Mouse (Mus musculus) left cerebral cortex, postnatal 36 days (tissue): Measurements from ENCODE around the gene 1700007K13Rik. TPM values are rescaled to one million over a fixed set of nuclear protein-coding genes. Genes with fewer than 3 reads are reported as not detected.
"Not testable (repeated sequence)": the region's sequence is repeated elsewhere in the genome, so short reads cannot be mapped to it uniquely, and the experiment has no call there.

ENCODE experiments used
- DNase-seq, 2 experiments: peaks; one replicate each; pipeline ENCODE4 v3.0.0; 2021 to 2022; ENCODE audit warnings: low spot score in 2 of 2, mixed read lengths in 1 of 2
- intact Hi-C: fragments of 180-260 bp; cut with DNase I; formaldehyde crosslinking; loops from one replicate; pipeline ENCODE4 v1.15.1; 2025
- total RNA-seq, 2 experiments: library from RNA; stranded (reverse); gene quantifications; 2 replicates each; pipeline ENCODE4 v1.2.3; 2021

The 1700007K13Rik gene
- total RNA-seq = 1 to 10 TPM; 4.0 to 5.1 TPM

DNA sequence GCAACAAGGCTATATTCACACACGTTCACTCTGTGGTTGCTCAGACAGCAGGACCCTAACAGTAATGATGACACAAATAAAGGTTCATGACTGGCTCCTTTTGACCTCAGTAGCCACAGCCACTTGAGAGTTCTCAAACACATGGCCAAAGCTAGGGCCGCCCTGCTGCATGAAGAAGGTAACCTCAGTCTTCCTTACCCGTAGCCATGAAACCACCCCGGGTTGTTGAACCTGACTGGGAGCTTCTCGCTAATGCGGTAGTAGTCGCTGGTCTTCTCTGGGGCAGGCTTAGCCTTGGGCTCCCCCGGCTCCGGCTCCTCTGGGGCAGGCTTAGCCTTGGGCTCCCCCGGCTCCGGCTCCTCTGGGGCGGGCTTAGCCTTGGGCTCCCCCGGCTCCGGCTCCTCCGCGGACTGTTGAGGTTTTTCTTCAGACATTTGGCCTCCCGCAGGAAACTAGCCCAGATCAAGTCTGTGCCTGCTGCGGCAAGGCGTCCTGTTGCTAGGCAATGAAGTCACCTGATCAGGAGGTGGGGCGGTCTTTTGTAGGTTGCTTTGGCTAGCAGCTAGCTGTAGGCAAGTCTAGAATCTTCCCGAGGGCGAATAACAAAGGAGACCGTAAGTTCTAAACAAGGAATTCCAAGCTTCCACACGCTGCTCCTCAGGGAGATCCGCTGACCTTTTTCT is at the start of gene 1700007K13Rik:
TSS of gene 1700007K13Rik (minus strand) at position 497 of the 683 bp plus-strand sequence.
- intact Hi-C loops = loop anchor here (5.0 kb wide), 1 partner anchor 699 kb away; no protein-coding TSS in a partner anchor
- peak; percentile 72 for DNase-seq

DNA sequence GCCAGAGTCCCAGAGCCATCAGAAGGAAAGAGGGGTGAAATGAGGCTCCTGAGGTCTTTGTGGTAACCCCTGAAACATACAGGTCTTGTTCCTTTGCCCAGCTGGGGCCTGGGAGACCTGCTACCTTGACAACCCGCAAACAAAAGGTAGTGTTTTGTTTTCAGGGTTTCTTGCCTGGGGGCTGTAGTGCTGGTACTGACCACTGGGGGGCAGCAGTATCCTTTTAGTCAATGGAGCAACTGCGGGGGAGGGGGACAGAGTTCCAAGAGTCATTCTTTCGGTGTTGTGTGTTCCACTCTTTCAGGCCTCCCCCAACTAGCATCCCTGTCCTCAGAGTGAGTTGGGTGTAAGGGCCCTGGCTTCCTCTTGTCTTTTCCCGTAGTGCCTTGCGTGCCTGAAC is 48.4 kb upstream of the 1700007K13Rik start:
- peak; percentile 70 to 84 for DNase-seq
- intact Hi-C loops = no loop called here

- DNase-seq = peak; percentile 32 to 60
- intact Hi-C loops = no loop called here
Observed at GRCm38 (mm10) chr2:28513431-28514370, 47.6 kb upstream of the 1700007K13Rik start.

- peak in 1 of 2 experiments; percentile 68 for DNase-seq
- intact Hi-C loops = no loop called here
Observed at GRCm38 (mm10) chr2:28512798-28513401, 46.8 kb upstream of the 1700007K13Rik start, which contains the start of gene Ralgds. Ralgds (plus strand) TSS chr2:28513125.

- intact Hi-C loops, DNase-seq: not testable (repeated sequence)
Observed at GRCm38 (mm10) chr2:28511600-28511999, 45.5 kb upstream of the 1700007K13Rik start.

- intact Hi-C loops = no loop called here
- DNase-seq = no peak
Observed at GRCm38 (mm10) chr2:28506291-28506690, 40.2 kb upstream of the 1700007K13Rik start.

DNA sequence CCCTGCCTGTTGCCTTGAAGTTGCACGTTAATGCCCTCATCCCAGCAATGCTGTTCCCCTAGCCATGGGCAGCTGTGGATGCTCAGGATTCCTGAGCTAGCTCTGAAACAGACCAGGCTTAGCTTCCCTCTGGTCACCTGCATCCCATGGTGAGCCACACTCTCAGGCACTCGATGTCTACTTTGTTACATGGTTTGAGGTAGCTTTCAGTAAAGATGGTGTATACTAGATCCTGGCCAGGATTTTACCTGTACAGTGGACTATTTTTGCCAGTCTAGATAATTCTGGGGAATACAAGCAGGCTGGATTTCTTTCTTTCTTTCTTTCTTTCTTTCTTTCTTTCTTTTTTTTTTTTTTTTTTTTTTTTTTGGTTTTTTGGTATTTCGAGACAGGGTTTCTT is 39.7 kb upstream of the 1700007K13Rik start, which contains the start of gene Gm10134:
TSS of gene Gm10134 (plus strand) at position 301 of the 400 bp plus-strand sequence.
- intact Hi-C loops = no loop called here
- no peak for DNase-seq

DNA sequence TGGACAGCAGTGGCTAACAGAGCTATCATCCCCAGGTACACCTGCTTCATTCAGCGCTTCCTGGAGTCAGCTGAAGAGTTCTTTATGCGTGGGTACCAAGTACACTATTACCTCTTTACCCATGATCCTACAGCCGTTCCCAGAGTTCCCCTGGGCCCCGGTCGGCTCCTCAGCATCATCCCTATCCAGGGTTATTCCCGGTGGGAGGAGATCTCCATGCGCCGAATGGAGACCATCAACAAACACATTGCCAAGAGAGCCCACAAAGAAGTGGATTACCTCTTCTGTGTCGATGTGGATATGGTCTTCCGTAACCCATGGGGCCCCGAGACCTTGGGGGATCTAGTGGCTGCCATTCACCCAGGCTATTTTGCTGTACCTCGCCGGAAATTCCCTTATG is 38.5 kb upstream of the 1700007K13Rik start:
- DNase-seq = no peak
- intact Hi-C loops = no loop called here

GRCm38 (mm10) chr2:28502987-28503386 is 36.9 kb upstream of the 1700007K13Rik start:
- no peak for DNase-seq
- intact Hi-C loops = no loop called here

GRCm38 (mm10) chr2:28498431-28498830 is 32.3 kb upstream of the 1700007K13Rik start:
- intact Hi-C loops = no loop called here
- DNase-seq = no peak

GRCm38 (mm10) chr2:28497561-28497960 is 31.4 kb upstream of the 1700007K13Rik start:
- intact Hi-C loops = no loop called here
- no peak for DNase-seq

DNA sequence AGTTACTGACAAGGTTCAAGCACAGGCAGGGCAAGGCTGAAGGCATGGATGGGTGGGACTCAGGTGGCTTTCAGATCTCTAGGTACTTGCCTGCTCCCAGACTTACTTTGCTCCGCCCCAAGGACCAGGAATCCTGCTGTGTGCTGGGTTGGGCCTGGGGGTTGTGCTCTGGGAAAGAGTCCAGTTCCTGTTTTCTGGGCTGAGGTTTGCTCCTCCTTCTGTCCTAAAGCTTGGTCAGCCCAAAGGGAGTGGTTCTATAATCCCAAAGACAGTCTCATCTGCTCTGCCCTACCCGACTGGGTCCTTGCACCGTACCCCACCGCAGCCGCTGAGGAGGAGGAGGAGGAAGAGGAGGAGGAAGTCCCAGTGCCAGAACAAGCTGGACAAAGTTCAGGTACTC is 30.5 kb upstream of the 1700007K13Rik start, which contains the start of gene Gbgt1:
TSS of gene Gbgt1 (plus strand) at position 221 of the 400 bp plus-strand sequence.
- no peak for DNase-seq
- intact Hi-C loops = no loop called here

DNA sequence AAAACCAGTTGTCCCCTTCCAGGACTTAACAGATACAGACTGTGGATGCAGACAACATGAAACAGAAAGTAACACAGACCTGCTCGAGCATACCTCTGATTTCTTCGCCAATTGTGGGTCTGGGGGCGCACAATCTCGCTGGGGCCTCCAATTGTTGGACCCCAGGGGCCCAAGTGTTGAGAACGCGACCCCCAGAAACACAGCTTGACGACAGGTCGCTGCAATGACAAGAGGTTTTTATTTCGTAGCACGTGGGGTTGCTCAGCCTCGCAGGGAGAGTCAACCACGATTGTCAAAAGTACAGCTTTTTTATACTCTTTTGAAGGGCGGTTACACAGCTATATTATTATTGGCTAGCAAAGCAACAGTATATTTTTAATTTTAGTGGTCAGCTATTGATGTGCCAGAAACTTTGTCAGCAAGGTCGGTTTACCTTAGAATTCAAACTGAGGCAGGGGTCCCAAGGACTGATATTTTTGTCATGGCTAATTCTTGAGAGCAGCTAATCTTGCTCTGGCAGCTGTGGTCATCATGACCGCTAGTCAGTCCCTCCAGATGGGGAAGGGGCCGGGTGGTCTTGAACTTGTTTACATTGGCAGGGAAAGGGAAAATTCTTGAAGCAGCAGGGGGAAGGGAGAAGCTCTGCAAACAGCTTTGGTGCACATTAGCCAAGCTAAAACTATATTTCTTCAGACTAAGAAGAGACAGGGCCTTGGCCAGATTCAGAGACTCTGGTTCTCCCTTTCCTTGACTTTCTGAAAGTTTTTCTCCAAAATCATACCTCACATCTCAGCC is 29.9 kb upstream of the 1700007K13Rik start:
- DNase-seq = no peak
- intact Hi-C loops = no loop called here

DNA sequence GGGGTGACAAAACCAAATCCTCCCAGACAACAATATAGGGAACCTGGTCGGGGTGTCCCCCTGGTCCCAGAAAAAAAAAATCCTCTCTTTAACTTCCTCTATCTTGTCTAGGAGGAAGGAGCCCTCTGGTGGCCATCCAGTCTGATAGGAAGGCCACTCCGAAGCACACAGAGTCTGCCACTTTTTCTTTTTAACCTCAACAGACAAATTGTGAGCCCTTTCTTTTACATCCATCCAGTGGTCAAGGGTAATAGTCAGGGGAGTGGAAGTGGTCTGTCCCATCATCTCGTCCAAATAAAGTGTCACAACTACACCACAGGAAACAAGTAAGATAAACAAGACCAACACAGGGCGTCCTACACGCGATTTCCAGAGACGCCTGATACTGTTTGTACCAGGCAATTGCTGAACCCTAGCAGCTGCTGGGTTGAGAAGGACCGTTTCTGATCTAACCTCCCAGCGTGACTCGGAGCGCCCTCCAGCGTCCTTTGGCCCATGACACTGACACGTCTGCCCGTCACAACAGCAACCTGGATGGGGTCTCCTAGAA is 29.1 kb upstream of the 1700007K13Rik start:
- intact Hi-C loops = no loop called here
- DNase-seq = no peak

GRCm38 (mm10) chr2:28494521-28494920 is 28.4 kb upstream of the 1700007K13Rik start:
- no peak for DNase-seq
- intact Hi-C loops = no loop called here

DNA sequence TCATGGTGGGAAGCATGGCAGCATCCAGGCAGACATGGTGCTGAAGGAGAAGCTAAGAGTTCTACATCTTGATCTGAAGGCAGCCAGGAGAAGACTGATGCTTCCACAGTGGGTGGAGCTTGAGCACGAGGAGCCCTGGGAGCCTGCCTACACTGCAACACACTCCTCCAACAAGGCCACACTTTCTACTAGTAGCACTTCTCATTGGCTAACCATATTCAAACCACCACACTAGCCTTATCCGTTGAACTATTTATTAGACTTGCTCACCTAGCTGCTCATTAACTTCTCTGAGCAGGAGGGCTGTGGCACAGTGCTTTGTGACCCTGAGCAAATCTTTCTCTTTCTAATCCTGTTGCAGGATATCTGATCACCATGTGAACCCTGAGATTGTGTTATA is 17.7 kb upstream of the 1700007K13Rik start:
- DNase-seq = no peak
- intact Hi-C loops = no loop called here

DNA sequence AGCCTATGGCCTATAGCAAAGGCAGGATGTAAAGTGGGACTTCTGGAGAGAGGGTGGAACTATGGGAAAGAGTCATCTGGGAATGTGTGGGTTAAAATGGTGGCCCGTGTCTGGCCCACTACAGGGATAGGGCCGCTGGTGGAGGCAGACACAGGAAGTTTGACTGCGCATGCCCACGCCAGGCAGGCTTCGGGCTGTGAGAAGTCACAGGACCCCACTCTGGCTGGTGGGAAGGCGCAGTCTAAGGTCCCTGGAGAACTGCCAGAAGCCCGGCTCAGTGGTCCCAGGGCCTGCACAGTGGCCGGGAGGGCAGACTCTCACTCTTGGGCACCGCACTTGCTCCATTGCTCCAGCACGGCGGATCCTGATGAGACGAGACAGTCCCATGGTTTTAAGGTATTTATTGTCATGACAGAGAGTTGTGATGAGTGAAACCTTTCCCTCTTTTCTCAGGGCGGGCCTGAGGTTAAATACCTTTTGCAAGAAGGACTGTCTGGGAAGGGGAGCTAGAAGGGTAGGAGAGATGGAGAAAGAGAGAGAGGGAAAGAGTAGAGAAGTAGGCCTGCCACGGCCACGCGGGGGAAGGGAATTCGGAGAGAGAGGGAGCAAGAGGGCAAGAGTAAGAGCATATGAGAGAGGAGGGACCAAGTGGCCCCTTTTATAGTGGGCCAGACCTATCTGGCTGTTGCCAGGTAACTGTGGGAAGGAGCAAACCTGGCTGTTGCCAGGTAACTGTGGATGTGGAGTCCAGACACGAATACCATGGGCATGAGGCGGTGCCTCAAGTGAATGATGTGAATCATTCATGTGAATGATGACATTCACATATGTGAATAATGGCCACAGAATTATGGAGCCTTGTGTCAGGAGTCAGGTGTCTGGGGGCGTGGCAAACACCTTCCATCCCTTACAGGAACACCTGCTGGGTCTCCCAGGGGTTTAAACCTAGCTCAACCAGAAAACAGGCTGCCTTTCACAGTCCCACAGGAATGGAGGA is 13.4 kb upstream of the 1700007K13Rik start:
- intact Hi-C loops = no loop called here

GRCm38 (mm10) chr2:28477993-28478392 is 11.9 kb upstream of the 1700007K13Rik start:
- DNase-seq, intact Hi-C loops: not testable (repeated sequence)

More for the DNA sequence above, 13.4 kb upstream of the 1700007K13Rik start:
- no peak for DNase-seq
